Mouse (Mus musculus) liver, postnatal 0 days (tissue): ENCODE data around the gene Plin2.

Experiments used
- CTCF ChIP-seq: sonication (generic); IDR thresholded peaks from 2 replicates; pipeline ENCODE4 v1.5.1; 2016; ENCODE audit warnings: antibody characterized with exemption, low read depth
- EP300 ChIP-seq: IDR thresholded peaks from 2 replicates; pipeline ENCODE4 v1.6.1; 2016; ENCODE audit warnings: antibody characterized with exemption, low read depth, mild to moderate bottlenecking

- TF ChIP-seq CTCF (no peak), EP300 (no peak)
Observed at GRCm38 (mm10) chr4:86689056-86689735, 19.3 kb upstream of the Plin2 start.
